Mouse (Mus musculus) myocyte (in vitro differentiated cells): Measurements from ENCODE around the gene Tspyl4. TPM values are rescaled to one million over a fixed set of nuclear protein-coding genes. Genes with fewer than 3 reads are reported as not detected.
A peak's percentile ranks its signal among the peaks of the same experiment; 100 is the strongest.

Source experiments
- H3K27me3 ChIP-seq: one replicate; pipeline ENCODE4 v1.6.1; 2011; ENCODE audit not compliant: control insufficient read depth, insufficient read depth, insufficient read length
- H3K36me3 ChIP-seq: one replicate; pipeline ENCODE4 v1.6.1; 2011; ENCODE audit not compliant: control insufficient read depth, insufficient read depth
- H3K4me2 ChIP-seq: one replicate; pipeline ENCODE4 v1.6.1; 2011; ENCODE audit warnings: low read depth, control low read depth
- H3K4me3 ChIP-seq: one replicate; pipeline ENCODE4 v1.5.1; 2011; ENCODE audit warnings: mild to moderate bottlenecking, control low read depth, moderate library complexity
- H3K79me2 ChIP-seq: one replicate; pipeline ENCODE4 v1.6.1; 2011; ENCODE audit not compliant: control insufficient read depth, insufficient read depth
- H3ac ChIP-seq: one replicate; pipeline ENCODE4 v1.6.1; 2011; ENCODE audit not compliant: control insufficient read depth, insufficient read length
- CEBPB ChIP-seq: IDR thresholded peaks from 2 replicates; pipeline ENCODE4 v1.6.1; 2011; ENCODE audit warnings: mild to moderate bottlenecking, moderate library complexity; ENCODE audit not compliant: poor library complexity, insufficient read depth, severe bottlenecking
- E2F4 ChIP-seq: IDR thresholded peaks from one replicate; pipeline ENCODE4 v1.6.1; 2011; ENCODE audit warnings: mild to moderate bottlenecking, control low read depth, moderate library complexity; ENCODE audit not compliant: insufficient read depth
- MAX ChIP-seq: IDR thresholded peaks from one replicate; pipeline ENCODE4 v1.6.1; 2011; ENCODE audit warnings: low read depth, mild to moderate bottlenecking, control low read depth
- MYOD1 ChIP-seq, 3 experiments: IDR thresholded peaks; one replicate each; pipeline ENCODE4 v1.6.1; 2011; ENCODE audit warnings: control low read depth in 2 of 3, low read depth in 2 of 3, mild to moderate bottlenecking in 2 of 3, moderate library complexity in 1 of 3; ENCODE audit not compliant: insufficient read length in 2 of 3, control insufficient read depth in 1 of 3
- MYOG ChIP-seq, 3 experiments: IDR thresholded peaks; one replicate each; pipeline ENCODE4 v1.6.1; 2011; ENCODE audit warnings: control low read depth in 2 of 3, low read depth in 2 of 3, mild to moderate bottlenecking in 2 of 3; ENCODE audit not compliant: insufficient read length in 2 of 3, control insufficient read depth in 1 of 3, insufficient read depth in 1 of 3
- POLR2A ChIP-seq: IDR thresholded peaks from one replicate; pipeline ENCODE4 v1.6.1; 2011; ENCODE audit warnings: low read depth, mild to moderate bottlenecking, control low read depth, moderate library complexity; ENCODE audit not compliant: insufficient read length
- POLR2AphosphoS2 ChIP-seq: IDR thresholded peaks from one replicate; pipeline ENCODE4 v1.6.1; 2011; ENCODE audit warnings: low read depth, control low read depth; ENCODE audit not compliant: insufficient read length
- REST ChIP-seq: IDR thresholded peaks from one replicate; pipeline ENCODE4 v1.6.1; 2011; ENCODE audit warnings: mild to moderate bottlenecking, control low read depth, moderate library complexity; ENCODE audit not compliant: insufficient read depth, insufficient read length
- SRF ChIP-seq: IDR thresholded peaks from one replicate; pipeline ENCODE4 v1.6.1; 2011; ENCODE audit warnings: low read depth; ENCODE audit not compliant: control insufficient read depth, insufficient read length
- TCF12 ChIP-seq: IDR thresholded peaks from one replicate; pipeline ENCODE4 v1.6.1; 2011; ENCODE audit warnings: mild to moderate bottlenecking, control low read depth; ENCODE audit not compliant: poor library complexity, insufficient read depth, severe bottlenecking
- TCF3 ChIP-seq: IDR thresholded peaks from one replicate; pipeline ENCODE4 v1.6.1; 2011; ENCODE audit warnings: low read depth, control low read depth; ENCODE audit not compliant: insufficient read length
- USF1 ChIP-seq: IDR thresholded peaks from one replicate; pipeline ENCODE4 v1.6.1; 2011; ENCODE audit warnings: low read depth, mild to moderate bottlenecking, control low read depth, moderate library complexity
- polyA plus RNA-seq: library from polyadenylated mRNA; unstranded; fragments of >200 nt; fragmentation: generic; extraction: Trizol; gene quantifications from one replicate; pipeline ENCODE4 v1.2.1, GENCODE M21; 2012; ENCODE audit warnings: missing spikeins

The Tspyl4 gene
- polyA plus RNA-seq, 1 experiment, result 6.0 TPM

- H3K79me2 ChIP-seq, result no peaks in the 10 kb centered on the region
- peak overlapping the region; percentile 60 for H3K4me2 ChIP-seq
Observed at GRCm38 (mm10) chr10:34267312-34268070, 29.8 kb upstream of the Tspyl4 start.

GRCm38 (mm10) chr10:34271681-34272080, 25.6 kb upstream of the Tspyl4 start:
- no peak overlapping the region for H3K4me3 ChIP-seq
- no peak for TF ChIP-seq USF1
- no peaks in the 10 kb centered on the region for H3K36me3 ChIP-seq
- H3K27me3 ChIP-seq, result no peaks in the 10 kb centered on the region
- H3ac ChIP-seq, result no peak overlapping the region
- H3K79me2 ChIP-seq, result no peaks in the 10 kb centered on the region
- H3K4me2 ChIP-seq, result peak overlapping the region; percentile 63

More at GRCm38 (mm10) chr10:34267312-34268070, 29.8 kb upstream of the Tspyl4 start:
- H3K4me3 ChIP-seq, result no peak overlapping the region
- TF ChIP-seq MAX, result no peak
- no peak for TF ChIP-seq POLR2AphosphoS2
- no peak for TF ChIP-seq REST
- no peak for TF ChIP-seq MYOD1 (IDR thresholded peaks at IDR 0.05; ENCODE audit: control insufficient read depth in 1 of 3, insufficient read length in 2 of 3, low read depth in 2 of 3)
- no peak for TF ChIP-seq E2F4
- no peak for TF ChIP-seq CEBPB
- TF ChIP-seq USF1, result peak; percentile 41
- no peak for TF ChIP-seq TCF12
- H3ac ChIP-seq, result no peak overlapping the region
- H3K27me3 ChIP-seq, result no peaks in the 10 kb centered on the region
- no peaks in the 10 kb centered on the region for H3K36me3 ChIP-seq

GRCm38 (mm10) chr10:34280591-34281175, 16.6 kb upstream of the Tspyl4 start:
- peak overlapping the region; percentile 78 for H3K4me3 ChIP-seq
- H3K27me3 ChIP-seq, result peaks cover 4% of the 10 kb centered on the region
- TF ChIP-seq E2F4 (no peak), REST (no peak), CEBPB (no peak), MAX (no peak), MYOG (IDR thresholded peaks at IDR 0.05; ENCODE audit: control insufficient read depth in 1 of 3, insufficient read depth in 1 of 3, insufficient read length in 2 of 3, low read depth in 2 of 3) (no peak), POLR2A (no peak), SRF (no peak), USF1 (no peak), MYOD1 (IDR thresholded peaks at IDR 0.05; ENCODE audit: control insufficient read depth in 1 of 3, insufficient read length in 2 of 3, low read depth in 2 of 3) (no peak), POLR2AphosphoS2 (no peak), TCF3 (no peak), TCF12 (no peak)
- no peak overlapping the region for H3ac ChIP-seq
- H3K4me2 ChIP-seq, result peak overlapping the region; percentile 94
- H3K36me3 ChIP-seq, result no peaks in the 10 kb centered on the region
- H3K79me2 ChIP-seq, result peaks cover 29% of the 10 kb centered on the region

GRCm38 (mm10) chr10:34281211-34281961, 15.9 kb upstream of the Tspyl4 start:
- TF ChIP-seq MAX (no peak), SRF (no peak), POLR2A (no peak), E2F4 (no peak), MYOD1 (IDR thresholded peaks at IDR 0.05; ENCODE audit: control insufficient read depth in 1 of 3, insufficient read length in 2 of 3, low read depth in 2 of 3) (no peak), USF1 (no peak), CEBPB (no peak), TCF12 (no peak), MYOG (IDR thresholded peaks at IDR 0.05; ENCODE audit: control insufficient read depth in 1 of 3, insufficient read depth in 1 of 3, insufficient read length in 2 of 3, low read depth in 2 of 3) (no peak), TCF3 (no peak)
- H3K27me3 ChIP-seq, result peaks cover 4% of the 10 kb centered on the region
- no peaks in the 10 kb centered on the region for H3K36me3 ChIP-seq
- peak overlapping the region; percentile 78 for H3K4me3 ChIP-seq
- H3K79me2 ChIP-seq, result peaks cover 29% of the 10 kb centered on the region
- peak overlapping the region; percentile 94 for H3K4me2 ChIP-seq
- H3ac ChIP-seq, result peak overlapping the region; percentile 64

GRCm38 (mm10) chr10:34281962-34282388, 15.3 kb upstream of the Tspyl4 start, which contains the start of gene Tspyl1:
Tspyl1 (plus strand) TSS chr10:34282190.
- Histone ChIP-seq H3K79me2 (peaks cover 29% of the 10 kb centered on the region), H3K36me3 (no peaks in the 10 kb centered on the region), H3K4me2 (peak within 1 kb of the TSS; percentile 94), H3ac (peak within 1 kb of the TSS; percentile 64), H3K4me3 (peak within 1 kb of the TSS; percentile 78), H3K27me3 (peaks cover 4% of the 10 kb centered on the region)
- TF ChIP-seq TCF3 (no peak), MYOG (IDR thresholded peaks at IDR 0.05; ENCODE audit: control insufficient read depth in 1 of 3, insufficient read depth in 1 of 3, insufficient read length in 2 of 3, low read depth in 2 of 3) (peak in 1 of 3 experiments; percentile 1), SRF (peak; percentile 66), MAX (no peak), TCF12 (no peak), USF1 (peak; percentile 82), MYOD1 (IDR thresholded peaks at IDR 0.05; ENCODE audit: control insufficient read depth in 1 of 3, insufficient read length in 2 of 3, low read depth in 2 of 3) (no peak), POLR2AphosphoS2 (peak; percentile 89), E2F4 (no peak), REST (no peak), POLR2A (peak; percentile 83), CEBPB (no peak)
